Comparison of ENCODE assay signal across 8 mouse cellular contexts in genomic region chr5:129008412-129008826, GRCm38 (mm10). TPM values are rescaled to one million over a fixed set of nuclear protein-coding genes. Genes with fewer than 3 reads are reported as not detected.
A peak's percentile ranks its signal among the peaks of the same experiment; 100 is the strongest.
DNase-seq lines count a peak whose midpoint lies in the region; ATAC-seq lines count a peak whose summit lies in the region.

Stx2 (minus strand) TSS chr5:129008574.

- peak; percentile 78 for ATAC-seq in embryonic facial prominence, embryonic 12.5 days (ENCODE audit: insufficient number of reproducible peaks, insufficient read depth, low FRiP score, low TSS enrichment)
- peak; percentile 91 for ATAC-seq in midbrain, embryonic 12.5 days (ENCODE audit: low FRiP score, low read depth)

- peak within 1 kb of the TSS; percentile 79 for H3K4me3 ChIP-seq in embryonic facial prominence, embryonic 12.5 days
- peak within 1 kb of the TSS; percentile 83 for H3K4me3 ChIP-seq in limb, embryonic 10.5 days
- peak within 1 kb of the TSS; percentile 75 for H3K4me3 ChIP-seq in midbrain, embryonic 12.5 days

- H3K36me3 ChIP-seq in embryonic facial prominence, embryonic 12.5 days: no peaks in the 10 kb centered on the region
- peaks cover 13% of the 10 kb centered on the region; the same call in 1 of the 2 replicates for H3K36me3 ChIP-seq in limb, embryonic 10.5 days
- H3K36me3 ChIP-seq in midbrain, embryonic 12.5 days: peaks cover 11% of the 10 kb centered on the region

- H3K4me2 ChIP-seq in embryonic facial prominence, embryonic 12.5 days (replicated peaks): peak within 1 kb of the TSS; percentile 68
- peak within 1 kb of the TSS; percentile 76 for H3K4me2 ChIP-seq in midbrain, embryonic 12.5 days (replicated peaks)

- WGBS in embryonic facial prominence, embryonic 12.5 days: under 1% methylated on average over 37 of the region's 39 CpGs
- WGBS in limb, embryonic 10.5 days: 2% methylated on average over 39 of the region's 39 CpGs
- WGBS in midbrain, embryonic 12.5 days: 0% methylated on average over 39 of the region's 39 CpGs

- peak within 1 kb of the TSS; percentile 83 for H3K9ac ChIP-seq in embryonic facial prominence, embryonic 12.5 days
- peak within 1 kb of the TSS; percentile 81 for H3K9ac ChIP-seq in midbrain, embryonic 12.5 days (replicated peaks)

- no peaks in the 10 kb centered on the region for H3K27me3 ChIP-seq in embryonic facial prominence, embryonic 12.5 days
- 0 out of 2 replicates have a peak, but pooled peaks cover 5% of the 10 kb centered on the region for H3K27me3 ChIP-seq in limb, embryonic 10.5 days (ENCODE audit: low read depth, poor library complexity, severe bottlenecking)
- H3K27me3 ChIP-seq in midbrain, embryonic 12.5 days: no peaks in the 10 kb centered on the region

- peak within 1 kb of the TSS; percentile 57; the same call in 1 of the 2 replicates for H3K27ac ChIP-seq in embryonic facial prominence, embryonic 12.5 days
- peak within 1 kb of the TSS; percentile 92 for H3K27ac ChIP-seq in limb, embryonic 10.5 days
- H3K27ac ChIP-seq in midbrain, embryonic 12.5 days (replicated peaks): peak within 1 kb of the TSS; percentile 70

- peak; percentile 91 for DNase-seq in 3134 (ENCODE audit: extremely low read depth, insufficient read length, low spot score)
- peak; percentile 96 to 98 for DNase-seq in adrenal gland, postnatal 36 days
- peak; percentile 99 for DNase-seq in heart, adult 11 months
- peak; percentile 95 for DNase-seq in kidney, adult 18-20 months
- DNase-seq in limb, embryonic 10.5 days (ENCODE audit: low spot score): peak; percentile 92
- peak; percentile 82 for DNase-seq in skeletal muscle tissue, adult 2 months (ENCODE audit: low read depth, low spot score)

- H3K9me3 ChIP-seq in embryonic facial prominence, embryonic 12.5 days: no peaks in the 10 kb centered on the region
- H3K9me3 ChIP-seq in limb, embryonic 10.5 days (replicated peaks): no peaks in the 10 kb centered on the region
- no peaks in the 10 kb centered on the region for H3K9me3 ChIP-seq in midbrain, embryonic 12.5 days

- H3K4me1 ChIP-seq in embryonic facial prominence, embryonic 12.5 days: peaks cover 10% of the 10 kb centered on the region; the same call in 1 of the 2 replicates
- H3K4me1 ChIP-seq in limb, embryonic 10.5 days: peaks cover 32% of the 10 kb centered on the region
- peaks cover 31% of the 10 kb centered on the region for H3K4me1 ChIP-seq in midbrain, embryonic 12.5 days

RNA-seq across cellular contexts. Expression of gene Stx2, which starts in this region (rescaled TPM):
- total RNA-seq in adrenal gland, postnatal 36 days (2021): 10 to 100 TPM; 22.9 to 26.9 TPM
- polyA plus RNA-seq in embryonic facial prominence, embryonic 12.5 days (2016; fragmentation: Nextera tagmentation; extraction: Ambion mirVana): 36.2 and 40.7 TPM in 2 replicates
- 17.5 and 26.2 TPM in 2 replicates for polyA plus RNA-seq in limb, embryonic 10.5 days (2016; fragmentation: Nextera tagmentation; extraction: Ambion mirVana)
- 25.5 and 26.0 TPM in 2 replicates for polyA plus RNA-seq in midbrain, embryonic 12.5 days (2016; fragmentation: Nextera tagmentation; extraction: Ambion mirVana)

Comparison
In these comparisons a context has a peak if more than half of its experiments do, and no peak if none do; other contexts are left out.
1. Peak in every context shown above with its lines: DNase-seq, ATAC-seq, H3K4me3 ChIP-seq and H3K27ac ChIP-seq.